In the genomic region with DNA sequence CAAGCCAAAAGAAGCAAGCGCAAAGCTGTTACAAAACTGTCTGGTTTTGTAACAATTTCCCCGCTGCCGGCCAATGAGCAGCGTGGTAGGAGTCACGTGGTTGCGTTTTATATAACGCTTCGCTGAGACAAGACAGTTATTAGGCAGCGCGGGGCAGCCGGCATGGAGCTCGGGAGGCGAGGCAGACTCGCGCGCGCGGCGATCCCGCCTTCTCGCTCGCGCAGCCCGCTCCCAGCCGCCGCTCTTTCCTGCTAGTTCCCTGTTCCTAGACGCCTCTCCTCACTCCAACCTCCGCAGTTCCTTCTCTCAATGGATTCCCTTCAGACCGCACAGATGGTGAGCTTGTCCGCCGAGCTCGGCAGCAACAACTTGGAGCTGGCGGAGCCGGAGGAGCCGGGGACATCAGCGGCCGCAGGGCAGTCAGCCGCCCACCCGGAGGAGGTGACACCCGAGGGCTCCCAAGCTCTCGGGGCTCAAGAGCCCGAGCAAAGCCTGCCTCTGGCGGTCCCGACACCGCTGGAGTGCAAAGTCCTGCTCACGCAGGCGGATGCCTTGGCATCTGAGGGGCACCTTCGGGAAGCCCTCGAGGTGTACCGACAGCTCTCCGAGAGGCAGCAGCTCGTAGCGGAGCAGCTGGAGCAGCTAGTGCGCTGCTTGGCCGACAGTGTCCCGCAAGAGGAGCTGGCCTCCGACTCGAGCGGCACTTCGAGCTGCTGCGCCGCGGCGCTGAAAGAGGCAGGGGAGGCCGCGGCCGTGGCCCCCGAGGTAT, we compare ENCODE assay signal across 9 mouse cellular contexts. TPM values are rescaled to one million over a fixed set of nuclear protein-coding genes. Genes with fewer than 3 reads are reported as not detected.
DNase-seq lines count a peak whose midpoint lies in the region; ATAC-seq and TF ChIP-seq lines count a peak whose summit lies in the region.
"Had no signal": no experiment of that assay in that cellular context is flagged by ENCODE, and none has a peak within 500 bp of the region (broad histone marks: within the 10 kb centered on the region; RNA-seq: fewer than 3 reads in every experiment).

A gene (plus strand): TSS at position 83 of the 769 bp plus-strand sequence.

- H3K9me3 ChIP-seq in forebrain, embryonic 13.5 days (replicated peaks) = no peaks in the 10 kb centered on the region
- no peaks in the 10 kb centered on the region for H3K9me3 ChIP-seq in liver, embryonic 13.5 days (replicated peaks)

- peak; percentile 67 to 72 for DNase-seq in heart, postnatal 10 days
- DNase-seq in kidney, postnatal 36 days = peak; percentile 81 to 82
- peak; percentile 1 for DNase-seq in liver, embryonic 13.5 days
- DNase-seq in telencephalon, adult 2 months (ENCODE audit: low read depth, low spot score) = peak; percentile 50

- intact Hi-C loops in heart, postnatal 10 days (cut with DNase I) = loop anchor here (5.0 kb wide), 1 partner anchor 101 kb away; no protein-coding TSS in a partner anchor

- peak within 1 kb of the TSS; percentile 74 for H3K4me2 ChIP-seq in forebrain, embryonic 13.5 days
- H3K4me2 ChIP-seq in liver, embryonic 13.5 days = peak within 1 kb of the TSS; percentile 51
- peak within 1 kb of the TSS; percentile 62 for H3K4me2 ChIP-seq in myocyte (ENCODE audit: low read depth)

- H3K9ac ChIP-seq in forebrain, embryonic 13.5 days = peak within 1 kb of the TSS; percentile 60
- 0 out of 2 replicates have a peak within 1 kb of the TSS, but pooled peaks have one; percentile 36 for H3K9ac ChIP-seq in liver, embryonic 13.5 days

- peak within 1 kb of the TSS; percentile 49 for H3K4me3 ChIP-seq in forebrain, embryonic 13.5 days
- peak within 1 kb of the TSS; percentile 49 for H3K4me3 ChIP-seq in liver, embryonic 13.5 days (replicated peaks)
- H3K4me3 ChIP-seq in myocyte = peak within 1 kb of the TSS; percentile 28

- H3K79me2 ChIP-seq in myocyte (ENCODE audit: control insufficient read depth, insufficient read depth) = no peaks in the 10 kb centered on the region

- no peaks in the 10 kb centered on the region for H3K36me3 ChIP-seq in forebrain, embryonic 13.5 days (ENCODE audit: poor library complexity, severe bottlenecking)
- H3K36me3 ChIP-seq in liver, embryonic 13.5 days = no peaks in the 10 kb centered on the region
- no peaks in the 10 kb centered on the region for H3K36me3 ChIP-seq in myocyte (ENCODE audit: control insufficient read depth, insufficient read depth)

- peak; percentile 88 for ATAC-seq in CD4-positive, CD25-positive, alpha-beta regulatory T cell, adult 4 months
- peak; percentile 75 for ATAC-seq in cerebellum, adult (ENCODE audit: insufficient number of reproducible peaks, low FRiP score, low TSS enrichment)
- ATAC-seq in forebrain, embryonic 13.5 days = peak; percentile 85
- ATAC-seq in liver, embryonic 13.5 days (ENCODE audit: low read depth) = peak; percentile 32; the same call in 1 of the 2 replicates
- ATAC-seq: Patski had no signal

- H3ac ChIP-seq in myocyte (ENCODE audit: control insufficient read depth, insufficient read length) = no peak within 1 kb of the TSS

- peaks cover 4% of the 10 kb centered on the region; the same call in 1 of the 2 replicates for H3K4me1 ChIP-seq in forebrain, embryonic 13.5 days
- H3K4me1 ChIP-seq in liver, embryonic 13.5 days (replicated peaks) = no peaks in the 10 kb centered on the region

- TF ChIP-seq POLR2A in myocyte (IDR thresholded peaks at IDR 0.05; ENCODE audit: insufficient read length, low read depth) = peak; percentile 97

- H3K27ac ChIP-seq in forebrain, embryonic 13.5 days = no peak within 1 kb of the TSS
- no peak within 1 kb of the TSS for H3K27ac ChIP-seq in liver, embryonic 13.5 days

- H3K27me3 ChIP-seq in forebrain, embryonic 13.5 days = no peaks in the 10 kb centered on the region
- H3K27me3 ChIP-seq in liver, embryonic 13.5 days = peaks cover 50% of the 10 kb centered on the region
- no peaks in the 10 kb centered on the region for H3K27me3 ChIP-seq in myocyte (ENCODE audit: control insufficient read depth, insufficient read depth, insufficient read length)

- WGBS in forebrain, embryonic 13.5 days = 16% methylated on average over 68 of the region's 68 CpGs
- 16% methylated on average over 68 of the region's 68 CpGs for WGBS in liver, embryonic 13.5 days (ENCODE audit: insufficient replicate concordance)

TF ChIP-seq in myocyte, 11 proteins besides CTCF, POLR2A, EP300 and RAD21:
- no peak for TF ChIP-seq SRF (IDR thresholded peaks at IDR 0.05; ENCODE audit: control insufficient read depth, insufficient read length, low read depth)
- no peak for TF ChIP-seq TCF12 (IDR thresholded peaks at IDR 0.05; ENCODE audit: insufficient read depth, poor library complexity, severe bottlenecking)
- TF ChIP-seq TCF3 (IDR thresholded peaks at IDR 0.05; ENCODE audit: insufficient read length, low read depth) = no peak
- TF ChIP-seq REST (IDR thresholded peaks at IDR 0.05; ENCODE audit: insufficient read depth, insufficient read length) = no peak
- TF ChIP-seq POLR2AphosphoS2 (IDR thresholded peaks at IDR 0.05; ENCODE audit: insufficient read length, low read depth) = peak; percentile 86
- TF ChIP-seq E2F4 (IDR thresholded peaks at IDR 0.05; ENCODE audit: insufficient read depth) = no peak
- no peak for TF ChIP-seq CEBPB (IDR thresholded peaks at IDR 0.05; ENCODE audit: insufficient read depth, poor library complexity, severe bottlenecking)
- TF ChIP-seq USF1 (IDR thresholded peaks at IDR 0.05; ENCODE audit: low read depth) = peak; percentile 81
- TF ChIP-seq MYOG (IDR thresholded peaks at IDR 0.05; ENCODE audit: control insufficient read depth in 1 of 3, insufficient read depth in 1 of 3, insufficient read length in 2 of 3, low read depth in 2 of 3) = no peak
- no peak for TF ChIP-seq MYOD1 (IDR thresholded peaks at IDR 0.05; ENCODE audit: control insufficient read depth in 1 of 3, insufficient read length in 2 of 3, low read depth in 2 of 3)
TF ChIP-seq in myocyte: peak in this region for 2.

RNA-seq across cellular contexts. Expression of the gene that starts here (rescaled TPM):
- not detected for polyA plus RNA-seq in CD4-positive, CD25-positive, alpha-beta regulatory T cell, adult 4 months (2017; shearing (Covaris generic))
- polyA plus RNA-seq in forebrain, embryonic 13.5 days (2015; fragmentation: Nextera tagmentation; extraction: Ambion mirVana) = 1.2 and 1.4 TPM in 2 replicates
- total RNA-seq in heart, postnatal 10 days (2021) = 1 to 10 TPM; 1.6 to 1.7 TPM
- polyA plus RNA-seq in liver, embryonic 13.5 days (2015; fragmentation: Nextera tagmentation; extraction: Ambion mirVana) = 0.44 and 0.46 TPM in 2 replicates
- 1.4 TPM for polyA plus RNA-seq in myocyte (2012; fragmentation: generic; extraction: Trizol)

Comparison
In these comparisons a context has a peak if more than half of its experiments do, and no peak if none do; other contexts are left out.
1. Peak in ATAC-seq in CD4-positive, CD25-positive, alpha-beta regulatory T cell, adult 4 months; RNA of the gene not detected or under 1 TPM.
2. Peak in DNase-seq, ATAC-seq, H3K4me3 ChIP-seq, H3K9ac ChIP-seq and H3K4me2 ChIP-seq in liver, embryonic 13.5 days; RNA of the gene not detected or under 1 TPM.
3. ATAC-seq: peak in every context shown above with its lines; median percentile 88 in CD4-positive, CD25-positive, alpha-beta regulatory T cell, adult 4 months; 85 in forebrain, embryonic 13.5 days; 75 in cerebellum, adult; 32 in liver, embryonic 13.5 days.
4. DNase-seq: peak in every context shown above with its lines; median percentile 82 in kidney, postnatal 36 days; 70 in heart, postnatal 10 days; 50 in telencephalon, adult 2 months; 1 in liver, embryonic 13.5 days.